Mouse (Mus musculus) c-Kit-negative CD71-positive TER-119-positive erythroid progenitor cells, embryonic 14.5 days (primary cell): Measurements from ENCODE around the gene Kirrel2.

ENCODE experiments used
- DNase-seq: peaks from one replicate; pipeline ENCODE4 v3.0.0-alpha.2; 2013; ENCODE audit warnings: low read depth, low spot score

Kirrel2 gene

GRCm38 (mm10) chr7:30413596-30413995 lies 43.9 kb downstream of the Kirrel2 start, which contains the start of gene Tyrobp:
TSS of gene Tyrobp (plus strand) at chr7:30413760.
- DNase-seq: no peak

GRCm38 (mm10) chr7:30412735-30413147 lies 44.7 kb downstream of the Kirrel2 start:
- no peak for DNase-seq

- DNase-seq: no peak
Measured at GRCm38 (mm10) chr7:30411023-30411422, 46.5 kb downstream of the Kirrel2 start.

DNA sequence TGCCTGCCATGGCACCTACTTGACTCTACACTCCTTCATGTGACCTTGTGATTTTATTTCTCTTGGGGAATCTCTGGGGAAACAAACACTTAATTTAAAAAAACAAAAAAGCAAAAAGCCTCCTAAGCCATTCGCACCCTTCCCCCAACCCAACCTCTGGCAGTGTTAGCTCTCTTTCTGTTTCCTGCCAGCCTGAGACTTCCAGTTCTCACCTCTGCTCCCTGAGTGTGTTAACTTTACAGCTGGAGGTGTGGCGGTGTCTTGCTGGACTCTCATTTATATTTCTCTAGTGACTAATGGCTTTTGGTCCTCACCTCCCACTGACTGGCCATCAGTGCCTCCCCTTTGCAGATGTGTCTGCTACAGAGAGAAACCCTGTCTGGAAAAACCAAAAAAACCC lies 47.7 kb downstream of the Kirrel2 start:
- no peak for DNase-seq

GRCm38 (mm10) chr7:30408639-30409038 lies 48.9 kb downstream of the Kirrel2 start:
- no peak for DNase-seq

- DNase-seq: no peak
Measured at GRCm38 (mm10) chr7:30402343-30402742, 55.1 kb downstream of the Kirrel2 start.

GRCm38 (mm10) chr7:30399671-30400070 lies 57.8 kb downstream of the Kirrel2 start:
- no peak for DNase-seq
